Mouse (Mus musculus) midbrain, embryonic 15.5 days (tissue): ENCODE measurements at regions not wholly inside any gene's neighbourhood (a gene's known extent, or its start where the extent isn't known, plus 50 kb on each side); places are given as distances from the start of the nearest gene placed in this dataset.

Experiments
- ATAC-seq: fragments of 200-750 bp; cut with Nextera tagmentation; replicated peaks from 2 replicates; pipeline ENCODE4 v1.8.0; 2017; ENCODE audit warnings: moderate TSS enrichment
- H3K27ac ChIP-seq: fragments of 300-500 bp; sonication (generic); 2 replicates; pipeline ENCODE4 v1.5.1; 2015; ENCODE audit warnings: mild to moderate bottlenecking, inconsistent platforms
- H3K27me3 ChIP-seq: fragments of 300-500 bp; sonication (generic); replicated peaks from 2 replicates; pipeline ENCODE4 v1.6.1; 2015; ENCODE audit warnings: inconsistent platforms
- H3K36me3 ChIP-seq: fragments of 300-500 bp; sonication (generic); replicated peaks from 2 replicates; pipeline ENCODE4 v1.6.1; 2015; ENCODE audit warnings: inconsistent platforms
- H3K4me1 ChIP-seq: fragments of 300-500 bp; sonication (generic); 2 replicates; pipeline ENCODE4 v1.6.1; 2015; ENCODE audit warnings: inconsistent platforms
- H3K4me2 ChIP-seq: fragments of 300-500 bp; sonication (generic); 2 replicates; pipeline ENCODE4 v1.6.1; 2015; ENCODE audit warnings: inconsistent platforms, mild to moderate bottlenecking, moderate library complexity
- H3K4me3 ChIP-seq: fragments of 300-500 bp; sonication (generic); 2 replicates; pipeline ENCODE4 v1.5.1; 2015; ENCODE audit warnings: mild to moderate bottlenecking, inconsistent platforms
- H3K9ac ChIP-seq: fragments of 300-500 bp; sonication (generic); 2 replicates; pipeline ENCODE4 v1.6.1; 2015; ENCODE audit warnings: mild to moderate bottlenecking, inconsistent platforms
- H3K9me3 ChIP-seq: fragments of 300-500 bp; sonication (generic); 2 replicates; pipeline ENCODE4 v1.6.1; 2016; ENCODE audit warnings: inconsistent platforms
- WGBS: fragments of 180-500 bp; shearing (Covaris S2); methylation state at CpG from one replicate; pipeline ENCODE4 v1.1.7; 2015; ENCODE audit warnings: mixed read lengths; 5-methylcytosine and 5-hydroxymethylcytosine counted together

- H3K27ac ChIP-seq: no peak overlapping the region
- H3K4me2 ChIP-seq: no peak overlapping the region
- WGBS: 25% methylated on average over 9 of the region's 9 CpGs
Measured at GRCm38 (mm10) chr17:63807590-63808228, 55.2 kb upstream of the Fer start.

GRCm38 (mm10) chr17:63808756-63809155 lies 54.1 kb upstream of the Fer start:
- Histone ChIP-seq H3K36me3 (no peaks in the 10 kb centered on the region), H3K27me3 (no peaks in the 10 kb centered on the region), H3K4me1 (peaks cover 13% of the 10 kb centered on the region; the same call in 1 of the 2 replicates), H3K27ac (no peak overlapping the region), H3K9ac (no peak overlapping the region), H3K4me3 (no peak overlapping the region), H3K9me3 (no peaks in the 10 kb centered on the region), H3K4me2 (no peak overlapping the region)
- no peak for ATAC-seq
- 34% methylated on average over 6 of the region's 6 CpGs for WGBS

More at GRCm38 (mm10) chr17:63807590-63808228, 55.2 kb upstream of the Fer start:
- ATAC-seq: peak; percentile 84
- Histone ChIP-seq H3K9me3 (no peaks in the 10 kb centered on the region), H3K9ac (no peak overlapping the region), H3K36me3 (no peaks in the 10 kb centered on the region), H3K4me1 (peaks cover 13% of the 10 kb centered on the region; the same call in 1 of the 2 replicates), H3K27me3 (no peaks in the 10 kb centered on the region), H3K4me3 (no peak overlapping the region)

- H3K4me1 ChIP-seq: peaks cover 13% of the 10 kb centered on the region; the same call in 1 of the 2 replicates
- no peak for ATAC-seq
- WGBS: 53% methylated on average over 9 of the region's 9 CpGs
Measured at GRCm38 (mm10) chr17:63811246-63811785, 51.5 kb upstream of the Fer start.

GRCm38 (mm10) chr17:63812586-63812985 lies 50.3 kb upstream of the Fer start:
- H3K4me3 ChIP-seq: no peak overlapping the region
- 54% methylated on average over 3 of the region's 3 CpGs for WGBS
- peaks cover 12% of the 10 kb centered on the region; the same call in 1 of the 2 replicates for H3K4me1 ChIP-seq
- no peaks in the 10 kb centered on the region for H3K27me3 ChIP-seq
- H3K9ac ChIP-seq: no peak overlapping the region
- H3K36me3 ChIP-seq: no peaks in the 10 kb centered on the region
- H3K27ac ChIP-seq: no peak overlapping the region
- H3K9me3 ChIP-seq: no peaks in the 10 kb centered on the region
- H3K4me2 ChIP-seq: no peak overlapping the region
- ATAC-seq: no peak

More at GRCm38 (mm10) chr17:63811246-63811785, 51.5 kb upstream of the Fer start:
- Histone ChIP-seq H3K4me2 (no peak overlapping the region), H3K9ac (no peak overlapping the region), H3K36me3 (no peaks in the 10 kb centered on the region), H3K27me3 (no peaks in the 10 kb centered on the region), H3K4me3 (no peak overlapping the region), H3K9me3 (no peaks in the 10 kb centered on the region), H3K27ac (no peak overlapping the region)
